Mouse (Mus musculus) liver, embryonic 14.5 days (tissue): ENCODE measurements around the gene Ugt1a6b.

ENCODE experiments used
- CTCF ChIP-seq: IDR thresholded peaks from 2 replicates; pipeline ENCODE4 v1.5.1; 2016; ENCODE audit warnings: antibody characterized with exemption, low read depth, control low read depth
- EP300 ChIP-seq: IDR thresholded peaks from 2 replicates; pipeline ENCODE4 v1.6.1; 2016; ENCODE audit warnings: antibody characterized with exemption, low read depth

GRCm38 (mm10) chr1:88229986-88230385, 126.9 kb downstream of the Ugt1a6b start:
- TF ChIP-seq CTCF: no peak
- TF ChIP-seq EP300: no peak
